Mouse (Mus musculus) stomach, postnatal 0 days (tissue): Measurements from ENCODE around the gene Gm17555.

Experiments
- CTCF ChIP-seq: IDR thresholded peaks from 2 replicates; pipeline ENCODE4 v1.5.1; 2016; ENCODE audit warnings: antibody characterized with exemption, low read depth, mild to moderate bottlenecking, moderate library complexity
- EP300 ChIP-seq: optimal IDR thresholded peaks from 2 replicates; pipeline ENCODE3; 2016; ENCODE audit warnings: antibody characterized with exemption

DNA sequence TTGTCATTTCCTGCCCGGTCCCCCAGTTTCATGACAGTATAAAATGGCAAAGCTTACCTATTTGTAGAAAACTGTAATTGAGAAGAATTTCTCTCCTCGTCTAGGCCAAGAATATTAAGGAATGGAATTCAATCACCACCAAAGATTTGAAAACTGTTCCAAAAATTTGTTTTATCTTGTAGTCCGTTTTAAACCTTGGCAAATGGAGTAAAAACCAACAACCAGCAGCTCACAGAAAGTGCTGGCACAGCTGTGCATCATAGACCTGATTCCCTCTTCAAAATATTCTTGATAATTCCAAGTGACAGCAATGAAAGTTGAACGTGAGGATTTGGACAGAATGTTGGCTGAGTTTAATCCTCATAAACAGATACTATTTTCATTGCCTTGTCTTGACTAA lies 23.6 kb upstream of the Gm17555 start:
- TF ChIP-seq EP300: no peak
- no peak for TF ChIP-seq CTCF
